Mouse (Mus musculus) MEL (cell line): ENCODE measurements around the gene Palmd. TPM values are rescaled to one million over a fixed set of nuclear protein-coding genes. Genes with fewer than 3 reads are reported as not detected.

Source experiments
- DNase-seq: peaks from one replicate; pipeline ENCODE4 v3.0.0; 2011; ENCODE audit warnings: low read depth, low spot score
- H3K27ac ChIP-seq: 2 replicates; pipeline ENCODE4 v1.5.1; 2012; ENCODE audit warnings: low read depth, mild to moderate bottlenecking, control low read depth, low read length, moderate library complexity; ENCODE audit not compliant: control insufficient read depth
- H3K27me3 ChIP-seq, 2 experiments: fragments of 150-350 bp in 1 of 2; sonication (generic) in 1 of 2; 2 replicates each; pipeline ENCODE4 v1.6.1; 2012; ENCODE audit warnings: low read length in 2 of 2, mild to moderate bottlenecking in 2 of 2, improper control_type of control experiment in 1 of 2, moderate library complexity in 1 of 2; ENCODE audit not compliant: insufficient read depth in 2 of 2, control insufficient read depth in 1 of 2
- H3K36me3 ChIP-seq, 2 experiments: 2 replicates each; pipeline ENCODE4 v1.6.1; 2012 to 2014; ENCODE audit warnings: low read length in 2 of 2, improper control_type of control experiment in 1 of 2, inconsistent platforms in 1 of 2, mild to moderate bottlenecking in 1 of 2; ENCODE audit not compliant: insufficient read depth in 2 of 2, control insufficient read depth in 1 of 2
- H3K4me1 ChIP-seq, 2 experiments: fragments of 150-350 bp in 1 of 2; sonication (generic) in 1 of 2; 2 replicates each; pipeline ENCODE4 v1.6.1; 2012; ENCODE audit warnings: low read length in 2 of 2, improper control_type of control experiment in 1 of 2, mild to moderate bottlenecking in 1 of 2; ENCODE audit not compliant: insufficient read depth in 2 of 2, control insufficient read depth in 1 of 2
- H3K4me3 ChIP-seq, 2 experiments: fragments of 150-350 bp in 1 of 2; sonication (generic) in 1 of 2; 2 replicates each; pipeline ENCODE4 v1.5.1; 2012; ENCODE audit warnings: low read depth in 2 of 2, low read length in 2 of 2, mild to moderate bottlenecking in 2 of 2, moderate library complexity in 2 of 2, control low read depth in 1 of 2, improper control_type of control experiment in 1 of 2; ENCODE audit not compliant: control insufficient read depth in 1 of 2, insufficient read depth in 1 of 2
- H3K79me2 ChIP-seq: 2 replicates; pipeline ENCODE4 v1.6.1; 2012; ENCODE audit warnings: mild to moderate bottlenecking, low read length, moderate library complexity; ENCODE audit not compliant: control insufficient read depth, poor library complexity, insufficient read depth
- H3K9ac ChIP-seq: 2 replicates; pipeline ENCODE4 v1.6.1; 2012; ENCODE audit warnings: low read depth, mild to moderate bottlenecking, control low read depth, low read length, moderate library complexity; ENCODE audit not compliant: control insufficient read depth, poor library complexity, severe bottlenecking
- H3K9me3 ChIP-seq: fragments of 150-350 bp; sonication (generic); replicated peaks from 2 replicates; pipeline ENCODE4 v1.6.1; 2012; ENCODE audit warnings: mild to moderate bottlenecking, low read length, improper control_type of control experiment, moderate library complexity; ENCODE audit not compliant: insufficient read depth
- CHD1 ChIP-seq: IDR thresholded peaks from 2 replicates; pipeline ENCODE4 v1.6.1; 2012; ENCODE audit warnings: low read depth, mild to moderate bottlenecking, inconsistent platforms, low read length, improper control_type of control experiment
- ETS1 ChIP-seq: IDR thresholded peaks from 2 replicates; pipeline ENCODE4 v1.6.1; 2012; ENCODE audit warnings: low read depth, mild to moderate bottlenecking, inconsistent platforms, low read length, improper control_type of control experiment, moderate library complexity
- GATA1 ChIP-seq: IDR thresholded peaks from 2 replicates; pipeline ENCODE4 v1.6.1; 2011; ENCODE audit warnings: low read depth, low read length, improper control_type of control experiment
- JUND ChIP-seq: IDR thresholded peaks from 2 replicates; pipeline ENCODE4 v1.6.1; 2011; ENCODE audit warnings: low read depth, mild to moderate bottlenecking, improper control_type of control experiment, low read length
- KAT2A ChIP-seq: conservative IDR thresholded peaks from 2 replicates; pipeline ENCODE4 v1.6.1; 2012; ENCODE audit warnings: low read depth, low read length, improper control_type of control experiment, inconsistent platforms
- MAX ChIP-seq: IDR thresholded peaks from 2 replicates; pipeline ENCODE4 v1.6.1; 2011; ENCODE audit warnings: low read length, improper control_type of control experiment
- MAZ ChIP-seq: IDR thresholded peaks from 2 replicates; pipeline ENCODE4 v1.6.1; 2012; ENCODE audit warnings: low read depth, mild to moderate bottlenecking, inconsistent platforms, low read length, improper control_type of control experiment
- MEF2A ChIP-seq: IDR thresholded peaks from 2 replicates; pipeline ENCODE4 v1.6.1; 2014; ENCODE audit warnings: low read depth, mild to moderate bottlenecking, inconsistent platforms, low read length, improper control_type of control experiment; ENCODE audit not compliant: poor library complexity, insufficient replicate concordance, severe bottlenecking; ENCODE audit errors: extremely low read depth
- MXI1 ChIP-seq: IDR thresholded peaks from 2 replicates; pipeline ENCODE4 v1.6.1; 2011; ENCODE audit warnings: mild to moderate bottlenecking, low read depth, low read length, improper control_type of control experiment
- MYC ChIP-seq: IDR thresholded peaks from 2 replicates; pipeline ENCODE4 v1.6.1; 2011; ENCODE audit warnings: low read depth, mild to moderate bottlenecking, low read length, improper control_type of control experiment, moderate library complexity
- NRF1 ChIP-seq: IDR thresholded peaks from 2 replicates; pipeline ENCODE4 v1.6.1; 2014; ENCODE audit warnings: low read depth, mild to moderate bottlenecking, inconsistent platforms, low read length, improper control_type of control experiment, moderate library complexity; ENCODE audit not compliant: poor library complexity, insufficient read depth, severe bottlenecking
- TBP ChIP-seq: IDR thresholded peaks from 2 replicates; pipeline ENCODE4 v1.8.0; 2011; ENCODE audit warnings: low read depth, low read length, improper control_type of control experiment
- TCF12 ChIP-seq: IDR thresholded peaks from 2 replicates; pipeline ENCODE4 v1.6.1; 2014; ENCODE audit warnings: low read depth, mild to moderate bottlenecking, inconsistent platforms, low read length, improper control_type of control experiment, moderate library complexity
- UBTF ChIP-seq: IDR thresholded peaks from 2 replicates; pipeline ENCODE4 v1.6.1; 2012; ENCODE audit warnings: low read depth, mild to moderate bottlenecking, inconsistent platforms, low read length, improper control_type of control experiment, moderate library complexity, borderline replicate concordance; ENCODE audit not compliant: insufficient read depth
- USF1 ChIP-seq: IDR thresholded peaks from 2 replicates; pipeline ENCODE4 v1.6.1; 2014; ENCODE audit warnings: low read depth, mild to moderate bottlenecking, inconsistent platforms, low read length, improper control_type of control experiment, moderate library complexity
- ZMIZ1 ChIP-seq: IDR thresholded peaks from 2 replicates; pipeline ENCODE4 v1.6.1; 2012; ENCODE audit warnings: low read depth, mild to moderate bottlenecking, inconsistent platforms, low read length, improper control_type of control experiment, moderate library complexity
- ZNF384 ChIP-seq: IDR thresholded peaks from 2 replicates; pipeline ENCODE4 v1.6.1; 2012; ENCODE audit warnings: low read depth, mild to moderate bottlenecking, inconsistent platforms, low read length, improper control_type of control experiment
- polyA plus RNA-seq, 2 experiments: library from polyadenylated mRNA; stranded (reverse) in 1 of 2; unstranded in 1 of 2; fragments of >175 nt in 1 of 2; fragments of >200 nt in 1 of 2; gene quantifications; 2 replicates each; pipeline versions ENCODE4 v1.2.1 to v1.2.4; 2012; ENCODE audit warnings: low replicate concordance in 2 of 2, low read depth in 1 of 2; ENCODE audit not compliant: insufficient read length in 2 of 2, insufficient read depth in 1 of 2, missing spikeins in 1 of 2
- total RNA-seq: library from RNA; depleted of rRNA; stranded (reverse); fragments of 300-350 nt; gene quantifications from 2 replicates; pipeline ENCODE4 v1.2.3, GENCODE M21; 2012

Palmd gene
- total and polyA plus RNA-seq, 3 experiments: 0.08 TPM; not detected in 2

DNA sequence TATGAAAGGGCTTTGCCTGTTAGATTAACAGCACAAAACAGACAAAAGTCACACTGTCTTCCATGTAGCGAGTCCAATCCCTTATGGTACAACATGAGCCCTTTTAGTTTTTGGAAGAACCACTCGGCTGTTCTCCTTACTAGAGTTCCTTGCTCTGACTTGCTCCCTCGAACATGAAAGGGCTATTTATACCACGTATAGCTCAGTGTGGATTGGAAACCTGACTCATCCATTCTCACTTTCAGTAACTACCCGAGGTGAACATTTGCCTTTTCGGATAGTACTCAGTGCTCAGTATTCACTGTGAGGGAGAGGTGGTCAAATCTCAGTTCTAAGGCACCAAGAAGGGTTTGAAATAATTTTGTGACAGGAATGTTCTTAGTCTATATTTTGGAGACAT lies 34.6 kb upstream of the Palmd start:
- Histone ChIP-seq H3K27ac (no peak overlapping the region), H3K4me1 (no peaks in the 10 kb centered on the region), H3K27me3 (no peaks in the 10 kb centered on the region; a peak in 1 of 4 replicates), H3K36me3 (no peaks in the 10 kb centered on the region), H3K4me3 (no peak overlapping the region), H3K9ac (no peak overlapping the region), H3K9me3 (no peaks in the 10 kb centered on the region), H3K79me2 (no peaks in the 10 kb centered on the region)
- no peak for DNase-seq
- no peak for TF ChIP-seq MYC
- no peak for TF ChIP-seq MEF2A
- no peak for TF ChIP-seq NRF1
- TF ChIP-seq JUND: no peak
- TF ChIP-seq TCF12: no peak
- TF ChIP-seq MAZ: no peak
- TF ChIP-seq CHD1: no peak
- no peak for TF ChIP-seq MXI1
- TF ChIP-seq TBP: no peak
- TF ChIP-seq ZNF384: no peak
- TF ChIP-seq UBTF: no peak
- TF ChIP-seq USF1: no peak
- TF ChIP-seq MAX: no peak
- TF ChIP-seq ETS1: no peak
- no peak for TF ChIP-seq KAT2A

GRCm38 (mm10) chr3:117001686-117002485 lies 33.1 kb upstream of the Palmd start:
- Histone ChIP-seq H3K27me3 (no peaks in the 10 kb centered on the region; a peak in 1 of 4 replicates), H3K27ac (no peak overlapping the region), H3K36me3 (no peaks in the 10 kb centered on the region), H3K79me2 (no peaks in the 10 kb centered on the region), H3K4me1 (no peaks in the 10 kb centered on the region), H3K4me3 (no peak overlapping the region), H3K9me3 (no peaks in the 10 kb centered on the region), H3K9ac (no peak overlapping the region)
- no peak for DNase-seq
- TF ChIP-seq GATA1 (no peak), TBP (no peak), ZMIZ1 (no peak), MAZ (no peak)
